Mouse (Mus musculus) lung, adult 2 months (tissue): Measurements from ENCODE around the gene Mettl1.

ENCODE experiments used
- CTCF ChIP-seq: fragments of 200-500 bp; IDR thresholded peaks from 2 replicates; pipeline ENCODE4 v1.5.1; 2011; ENCODE audit warnings: mild to moderate bottlenecking, low read length, control low read depth; ENCODE audit not compliant: insufficient read depth
- POLR2A ChIP-seq: fragments of 200-500 bp; IDR thresholded peaks from 2 replicates; pipeline ENCODE4 v1.6.1; 2011; ENCODE audit warnings: low read depth, mild to moderate bottlenecking, control low read depth, low read length, borderline replicate concordance; ENCODE audit errors: extremely low read depth

GRCm38 (mm10) chr10:127041774-127042338 lies 642 bp downstream of the Mettl1 start:
- no peak for TF ChIP-seq CTCF
- no peak for TF ChIP-seq POLR2A
